ENCODE assay signal across 12 mouse cellular contexts in the genomic region with DNA sequence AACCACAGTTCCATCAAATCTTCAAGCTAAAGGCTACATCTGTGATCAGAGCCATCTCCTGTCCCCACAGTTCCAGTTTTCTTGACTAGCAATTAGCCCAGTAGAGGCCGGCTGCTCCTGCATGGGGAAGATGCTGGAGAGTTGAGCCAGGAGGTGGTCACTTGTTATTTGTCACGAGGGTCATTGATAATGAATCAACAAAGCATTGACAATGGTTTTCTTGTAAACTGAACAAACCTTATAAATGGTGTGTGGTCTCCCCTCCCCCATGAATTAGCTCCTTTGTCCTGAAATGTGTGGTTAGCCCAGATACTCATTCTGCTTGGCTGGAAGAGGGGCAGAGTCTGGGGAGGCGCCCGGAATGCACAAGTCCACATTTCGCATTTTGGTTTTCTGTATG.
DNase-seq lines count a peak whose midpoint lies in the region; ATAC-seq lines count a peak whose summit lies in the region.
"Had no signal": no experiment of that assay in that cellular context is flagged by ENCODE, and none has a peak within 500 bp of the region (broad histone marks: within the 10 kb centered on the region; RNA-seq: fewer than 3 reads in every experiment).

No protein-coding gene starts in this region.

- no peaks in the 10 kb centered on the region for H3K9me3 ChIP-seq in forebrain, embryonic 10.5 days
- no peaks in the 10 kb centered on the region for H3K9me3 ChIP-seq in neural tube, embryonic 11.5 days (ENCODE audit: control insufficient read depth, low read length)

- no peaks in the 10 kb centered on the region for H3K36me3 ChIP-seq in forebrain, embryonic 10.5 days (replicated peaks)
- H3K36me3 ChIP-seq in neural tube, embryonic 11.5 days (ENCODE audit: control insufficient read depth, insufficient read depth, low read length): no peaks in the 10 kb centered on the region

- DNase-seq in frontal cortex, adult 2 months (ENCODE audit: extremely low spot score in 1 of 2, low spot score in 1 of 2): peak; percentile 52 to 67
- DNase-seq in frontal cortex, postnatal 25 days (ENCODE audit: low spot score in 2 of 2): no peak
- peak; percentile 27 for DNase-seq in forebrain, embryonic 10.5 days (ENCODE audit: extremely low spot score, low spot score)
- DNase-seq in layer of hippocampus, adult 8-10 months (ENCODE audit: low spot score in 2 of 2): peak; percentile 58 to 75
- DNase-seq in neural tube, embryonic 11.5 days (ENCODE audit: low spot score): peak; percentile 35
- no peak for DNase-seq in kidney, postnatal 25 days
- DNase-seq in spleen, postnatal 36 days (ENCODE audit: low spot score in 2 of 2): no peak
- no peak for DNase-seq in adrenal gland, postnatal 25 days
- DNase-seq: cerebellum, adult 18-20 months; gastrocnemius, postnatal 25 days; kidney, adult 8-10 months had no signal

- H3K27ac ChIP-seq in forebrain, embryonic 10.5 days: peak overlapping the region; percentile 79
- no peak overlapping the region for H3K27ac ChIP-seq in neural tube, embryonic 11.5 days (ENCODE audit: low read depth, low read length)
- H3K27ac ChIP-seq: liver, embryonic 14.5 days had no signal

- H3K27me3 ChIP-seq in forebrain, embryonic 10.5 days (ENCODE audit: poor library complexity, severe bottlenecking): peaks cover 26% of the 10 kb centered on the region
- H3K27me3 ChIP-seq in neural tube, embryonic 11.5 days (ENCODE audit: control insufficient read depth, insufficient read depth, low read length): no peaks in the 10 kb centered on the region

- peaks cover 59% of the 10 kb centered on the region for H3K4me1 ChIP-seq in forebrain, embryonic 10.5 days
- 0 out of 2 replicates have a peak, but pooled peaks cover 11% of the 10 kb centered on the region for H3K4me1 ChIP-seq in neural tube, embryonic 11.5 days (ENCODE audit: control insufficient read depth, insufficient read depth, low read length)

- 0 out of 2 replicates have a peak overlapping the region, but pooled peaks have one; percentile 6 for H3K4me3 ChIP-seq in forebrain, embryonic 10.5 days
- H3K4me3 ChIP-seq in neural tube, embryonic 11.5 days (ENCODE audit: low read depth, low read length): no peak overlapping the region

- no peak overlapping the region for H3K4me2 ChIP-seq in neural tube, embryonic 11.5 days (ENCODE audit: low read depth)

- peak; percentile 40; the same call in 1 of the 2 replicates for ATAC-seq in neural tube, embryonic 11.5 days (ENCODE audit: insufficient read depth, low FRiP score, low TSS enrichment)

- H3K9ac ChIP-seq in neural tube, embryonic 11.5 days (ENCODE audit: low read length): no peak overlapping the region
- H3K9ac ChIP-seq: liver, embryonic 14.5 days had no signal

- 19% methylated on average over 5 of the region's 5 CpGs for WGBS in forebrain, embryonic 10.5 days
- WGBS in neural tube, embryonic 11.5 days: 24% methylated on average over 5 of the region's 5 CpGs

Comparison
In these comparisons a context has a peak if more than half of its experiments do, and no peak if none do; other contexts are left out.
1. DNase-seq: peak in frontal cortex, adult 2 months (2 of 2), forebrain, embryonic 10.5 days (single experiment), layer of hippocampus, adult 8-10 months (2 of 2) and neural tube, embryonic 11.5 days (single experiment); none in frontal cortex, postnatal 25 days (0 of 2), kidney, postnatal 25 days (0 of 2), spleen, postnatal 36 days (0 of 2) and adrenal gland, postnatal 25 days (single experiment).